Mouse (Mus musculus): ENCODE results near the gene Misp.

Gene Misp

GRCm38 (mm10) chr10:79794491-79794931 is 26.3 kb upstream of the Misp start:
- no peak for DNase-seq (ENCODE audit: low spot score in 2 of 2)

DNA sequence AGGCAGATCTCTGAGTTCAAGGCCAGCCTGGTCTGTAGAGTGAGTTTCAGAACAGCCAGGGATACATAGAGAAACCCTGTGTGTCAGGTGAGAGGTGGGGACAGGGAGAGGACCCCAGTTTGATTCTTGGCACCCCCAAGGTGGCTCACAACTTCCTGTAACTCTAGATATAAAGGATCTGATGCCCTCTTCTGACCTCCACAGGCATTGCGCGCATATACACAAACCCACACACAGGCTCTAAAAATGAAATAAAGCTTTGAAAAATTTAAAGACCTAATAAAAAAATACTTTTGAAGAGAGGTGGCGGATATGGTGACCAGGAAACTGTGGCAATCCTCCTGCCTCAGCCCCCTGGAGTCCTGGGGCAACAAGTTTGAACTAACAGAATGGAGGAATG is 24.9 kb upstream of the Misp start:
- no peak for DNase-seq (ENCODE audit: low spot score in 2 of 2)

DNA sequence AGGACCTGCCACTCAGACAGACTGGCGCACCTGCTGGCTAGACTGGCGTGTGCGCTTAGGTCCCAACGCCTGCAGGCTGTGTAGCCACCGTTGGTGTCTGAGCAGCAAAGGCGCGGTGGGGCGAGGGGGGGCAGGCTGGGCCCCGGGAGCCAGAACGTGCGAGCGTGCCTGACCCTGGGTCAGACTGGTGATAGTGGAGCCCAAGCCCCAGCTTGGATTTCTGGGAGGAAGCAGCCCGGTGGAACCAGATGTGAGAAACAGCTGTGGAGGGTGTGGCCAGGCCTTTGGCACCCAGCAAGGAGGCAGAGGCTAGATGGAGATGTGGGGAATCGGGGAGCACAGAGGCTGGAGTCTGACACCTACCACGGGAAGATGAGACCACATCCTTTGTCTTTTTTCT is 23.5 kb upstream of the Misp start:
- DNase-seq (ENCODE audit: low spot score in 2 of 2), result no peak

- no peak for DNase-seq (ENCODE audit: low spot score in 2 of 2)
These were observed 22.4 kb upstream of the Misp start for GRCm38 (mm10) chr10:79798289-79798928.

DNA sequence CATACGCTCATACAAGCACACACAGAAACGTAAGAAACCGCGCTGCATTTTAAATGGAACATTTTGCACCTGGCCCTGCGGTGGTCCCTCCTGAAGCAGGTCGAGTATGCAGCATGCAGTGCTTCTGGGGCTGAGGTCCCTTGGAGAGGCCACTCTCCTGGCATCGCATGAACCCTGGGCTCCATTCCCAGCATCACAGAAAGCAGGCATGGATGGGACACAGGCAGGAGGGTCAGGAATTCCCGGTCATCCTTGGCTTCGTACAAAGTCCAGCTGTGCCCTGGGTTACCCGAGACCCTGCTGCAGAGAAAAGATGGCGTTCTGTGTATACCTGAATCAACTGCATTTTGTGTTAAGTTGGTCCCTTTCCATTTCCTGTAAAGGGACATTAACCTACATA is 20.3 kb upstream of the Misp start:
- no peak for DNase-seq (ENCODE audit: low spot score in 2 of 2)

DNA sequence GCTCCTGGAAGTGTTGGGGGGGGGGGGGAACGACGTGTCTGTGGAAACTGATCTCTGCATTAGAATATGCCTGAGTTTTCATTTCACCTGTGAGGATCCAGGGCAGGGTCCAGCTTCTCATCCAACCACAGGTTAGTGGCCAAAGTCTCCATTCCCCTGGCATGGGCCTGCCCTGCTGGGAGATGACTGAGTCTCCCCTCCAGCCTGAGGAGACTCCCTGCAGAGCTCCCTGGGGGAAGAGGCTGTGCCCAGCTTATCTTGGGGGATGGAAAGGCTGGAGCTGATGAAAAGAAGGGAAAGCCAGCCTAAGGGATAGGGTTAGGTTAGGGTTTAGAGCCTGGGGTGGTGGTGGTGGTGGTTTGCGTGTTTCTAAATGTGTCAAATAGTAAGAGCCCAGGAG is 19.0 kb upstream of the Misp start:
- DNase-seq (ENCODE audit: low spot score in 2 of 2), result no peak

GRCm38 (mm10) chr10:79802331-79802971 is 18.3 kb upstream of the Misp start:
- no peak for DNase-seq (ENCODE audit: low spot score in 2 of 2)

- peak; percentile 90 to 92 for DNase-seq (ENCODE audit: low spot score in 2 of 2)
These were observed 17.0 kb upstream of the Misp start for GRCm38 (mm10) chr10:79803716-79804323.

- DNase-seq (ENCODE audit: low spot score in 2 of 2), result no peak
These were observed 15.2 kb upstream of the Misp start for GRCm38 (mm10) chr10:79805636-79806035.

DNA sequence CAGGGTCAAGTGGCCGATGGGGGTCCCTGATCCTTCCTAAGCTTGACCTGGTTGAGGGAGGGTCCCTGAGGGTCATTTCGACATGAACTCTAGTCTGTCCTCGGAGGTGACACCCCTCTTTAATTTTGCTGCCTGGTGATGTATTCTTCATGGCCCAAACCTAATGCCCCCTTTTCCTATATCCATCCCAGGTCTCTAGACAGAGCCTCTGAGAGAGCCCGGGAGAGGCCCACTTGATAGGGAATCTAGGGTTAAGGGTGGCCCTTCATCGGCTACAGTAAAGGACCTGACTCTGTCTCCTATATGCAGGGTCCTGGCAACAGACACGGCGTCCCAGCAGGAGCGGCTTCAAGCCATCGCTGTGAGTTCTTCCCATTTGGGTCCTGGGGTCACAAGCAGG is 14.5 kb upstream of the Misp start:
- DNase-seq (ENCODE audit: low spot score in 2 of 2), result no peak

DNA sequence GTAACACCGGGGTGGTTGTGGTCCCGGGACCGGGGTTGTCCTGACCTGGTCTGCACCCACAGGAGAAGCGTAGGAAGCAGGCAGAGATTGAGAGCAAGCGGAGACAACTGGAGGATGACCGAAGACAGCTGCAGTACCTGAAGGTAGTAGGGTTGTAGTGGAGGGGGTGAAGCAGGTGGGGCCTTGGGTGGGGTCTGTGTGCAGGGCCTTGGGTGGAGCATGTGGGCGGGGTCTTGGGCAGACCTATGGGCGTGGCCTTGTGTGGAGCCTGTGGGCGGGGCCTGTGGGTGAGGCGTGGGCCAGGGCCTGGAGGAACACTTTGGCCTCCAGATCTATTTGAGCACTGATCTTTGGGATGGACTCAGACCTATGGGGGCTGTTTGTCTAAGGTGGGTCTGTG is 13.8 kb upstream of the Misp start:
- no peak for DNase-seq (ENCODE audit: low spot score in 2 of 2)

DNA sequence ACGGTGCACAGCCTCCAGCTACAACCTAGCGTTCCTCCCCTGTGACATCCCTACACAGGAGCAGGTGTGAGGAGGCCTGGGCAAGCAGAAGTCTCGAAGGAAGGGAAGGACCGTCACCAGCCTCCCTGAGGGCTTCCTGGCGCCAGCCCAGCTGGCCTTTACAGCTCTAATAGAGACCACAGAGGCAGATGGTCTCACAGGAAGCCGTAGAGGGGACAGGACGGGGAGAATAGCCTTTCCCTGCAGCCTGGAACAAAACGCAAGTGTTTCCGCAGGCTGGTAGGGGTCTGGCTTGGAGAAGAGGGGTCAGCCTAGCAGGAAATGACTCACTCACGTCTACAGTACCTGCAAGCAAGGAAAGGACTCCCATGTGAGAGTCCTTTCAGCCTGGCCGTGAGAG is 13.0 kb upstream of the Misp start:
- no peak for DNase-seq (ENCODE audit: low spot score in 2 of 2)

DNA sequence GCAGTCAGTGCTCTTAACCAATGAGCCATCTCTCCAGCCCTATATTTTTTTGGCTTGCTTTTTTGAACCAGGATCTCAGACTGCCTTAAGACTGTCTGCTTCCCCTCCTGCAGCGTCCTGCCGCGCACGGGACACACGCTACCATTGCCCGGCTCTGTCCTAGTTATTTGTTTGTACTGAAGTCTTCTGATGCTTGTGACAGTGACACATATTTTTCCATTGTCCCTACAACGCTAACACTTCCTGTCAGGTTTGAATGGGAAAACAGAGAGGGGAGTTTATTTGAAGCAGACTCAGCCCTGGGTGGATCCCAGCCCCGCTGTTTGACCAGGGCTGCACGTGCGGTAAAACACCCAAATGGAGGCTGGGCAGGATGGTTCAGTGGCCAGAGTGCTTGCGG is 12.1 kb upstream of the Misp start:
- DNase-seq (ENCODE audit: low spot score in 2 of 2), result no peak

DNA sequence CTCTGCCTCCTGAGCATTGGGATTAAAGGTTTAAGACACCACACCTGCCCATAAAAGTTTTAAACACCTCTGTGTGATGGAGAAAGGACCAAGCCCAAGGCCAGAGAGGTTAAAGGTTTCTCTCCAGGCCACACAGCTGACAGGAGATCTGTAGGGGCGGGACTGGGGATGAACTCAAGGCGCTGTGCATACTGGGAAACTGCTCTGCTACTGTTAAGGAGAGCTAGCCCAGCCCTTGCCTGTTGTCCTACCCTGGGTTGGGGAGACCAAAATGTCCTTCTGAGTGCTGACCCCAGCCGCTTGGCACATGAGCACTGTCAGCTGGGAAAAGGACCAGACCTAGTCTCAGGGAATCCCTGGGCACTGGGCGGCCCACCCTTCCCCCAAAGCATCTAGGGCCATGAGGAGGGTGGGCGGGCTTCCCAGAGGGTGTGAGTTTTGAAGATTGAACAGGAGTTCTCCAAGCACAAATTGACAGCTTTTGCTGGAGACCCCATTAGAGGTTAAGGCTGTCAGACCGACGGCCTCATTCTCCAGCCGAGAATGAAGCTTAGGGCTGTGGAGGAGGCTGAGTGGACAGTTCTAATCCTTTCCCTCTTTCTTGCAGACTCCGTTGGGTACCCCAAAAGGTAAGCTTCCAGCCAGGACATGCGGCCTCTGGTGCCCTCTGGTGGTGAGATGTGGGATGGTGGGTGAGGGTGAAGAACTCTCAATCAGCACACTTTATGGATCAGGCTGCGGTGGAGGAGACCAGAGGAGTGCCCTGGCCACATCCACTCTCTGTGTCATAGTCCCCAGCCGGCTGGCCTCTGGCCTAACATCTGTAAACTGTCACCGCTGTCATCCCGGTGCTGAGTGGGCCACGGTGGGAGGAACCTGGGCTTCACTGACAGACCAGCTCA is 8.8 kb upstream of the Misp start:
- peak; percentile 72 to 87 for DNase-seq (ENCODE audit: low spot score in 2 of 2)

DNA sequence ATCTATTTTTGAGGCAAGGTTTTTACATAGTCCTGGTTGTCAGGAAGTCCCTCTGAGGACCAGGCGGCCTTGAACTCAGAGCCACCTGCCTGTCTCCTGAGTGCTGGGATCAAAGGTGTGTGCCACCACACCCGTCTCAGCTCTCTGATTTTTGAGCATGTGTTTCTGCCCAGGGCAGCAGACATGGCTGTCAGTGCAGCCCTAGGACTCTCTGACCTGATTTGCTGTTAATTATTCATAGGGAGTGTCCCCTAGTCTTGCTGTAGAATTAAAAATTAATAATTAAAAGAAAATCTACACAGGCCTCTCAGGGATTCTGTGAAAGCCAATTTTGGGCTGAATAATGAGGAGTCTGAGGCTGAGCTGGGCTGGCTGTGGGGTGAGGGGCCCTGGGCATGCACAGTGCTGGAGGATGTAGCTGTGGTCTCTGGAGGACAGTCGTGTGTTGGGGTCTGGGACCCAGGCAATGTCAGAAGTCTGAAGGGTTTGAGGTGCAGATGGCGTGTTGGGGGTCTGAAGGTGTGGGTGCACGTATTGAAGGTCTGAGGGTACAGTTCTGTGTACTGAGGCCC is 6.4 kb upstream of the Misp start:
- no peak for DNase-seq (ENCODE audit: low spot score in 2 of 2)

GRCm38 (mm10) chr10:79815671-79816494 is 4.9 kb upstream of the Misp start:
- DNase-seq (ENCODE audit: low spot score in 2 of 2), result no peak

GRCm38 (mm10) chr10:79817111-79817510 is 3.7 kb upstream of the Misp start:
- no peak for DNase-seq (ENCODE audit: low spot score in 2 of 2)

DNA sequence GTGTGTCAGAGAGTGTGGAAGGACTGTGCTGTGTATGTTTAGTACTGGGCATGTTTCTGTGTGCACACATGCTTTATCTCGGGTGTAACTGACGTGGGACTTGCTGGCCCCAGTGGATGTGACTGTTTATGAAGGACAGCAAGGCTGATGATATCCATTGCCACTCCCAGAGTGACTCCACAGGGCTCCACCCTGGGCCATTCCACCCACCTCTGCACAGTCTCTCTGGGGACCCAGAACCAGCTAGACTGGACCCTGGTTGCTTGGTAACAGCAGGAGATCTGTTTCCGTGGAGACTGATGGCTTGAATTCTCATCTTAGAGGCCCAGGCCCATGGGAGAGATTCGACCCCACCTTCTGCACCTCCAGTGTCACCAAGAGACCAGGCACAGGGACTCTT is 2.6 kb upstream of the Misp start:
- no peak for DNase-seq (ENCODE audit: low spot score in 2 of 2)

- DNase-seq (ENCODE audit: low spot score in 2 of 2), result no peak
These were observed 1.2 kb upstream of the Misp start for GRCm38 (mm10) chr10:79819606-79820005.

- no peak for DNase-seq (ENCODE audit: low spot score in 2 of 2)
These were observed 512 bp upstream of the Misp start for GRCm38 (mm10) chr10:79820277-79820676.

DNA sequence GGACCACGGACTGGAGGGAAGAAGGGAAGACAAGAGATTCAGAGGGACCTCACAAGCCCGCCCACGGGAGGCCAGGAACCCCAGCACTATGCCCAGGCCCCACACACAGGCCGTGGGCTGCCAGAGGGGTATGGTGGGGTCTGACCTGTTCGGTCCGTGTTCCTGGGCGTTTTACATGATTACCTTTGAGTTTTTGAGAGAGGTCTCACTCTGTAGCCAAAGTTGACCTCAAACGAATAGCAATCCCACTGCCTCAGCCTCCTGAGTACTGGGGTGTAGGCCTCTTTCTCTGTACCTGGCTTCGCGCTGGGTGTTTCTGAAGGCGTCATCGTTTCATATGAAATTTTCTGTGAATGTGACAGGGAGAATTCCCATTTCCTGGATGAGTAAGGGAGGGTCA is 942 bp downstream of the Misp start:
- DNase-seq (ENCODE audit: low spot score in 2 of 2), result no peak

All from frontal cortex, postnatal 14 days (tissue).